Mouse (Mus musculus) lung, embryonic 14.5 days (tissue): ENCODE data around the gene Actl10. TPM values are rescaled to one million over a fixed set of nuclear protein-coding genes. Genes with fewer than 3 reads are reported as not detected.

Experiments
- ATAC-seq: fragments of 200-750 bp; cut with Nextera tagmentation; 2 replicates; pipeline ENCODE4 v1.8.0; 2017; ENCODE audit warnings: mild to moderate bottlenecking, moderate TSS enrichment, moderate library complexity; ENCODE audit not compliant: insufficient read depth
- DNase-seq: peaks from one replicate; pipeline ENCODE4 v3.0.0-alpha.2; 2015
- H3K27ac ChIP-seq: fragments of 300-500 bp; sonication (generic); 2 replicates; pipeline ENCODE4 v1.5.1; 2014; ENCODE audit warnings: low read depth, mild to moderate bottlenecking, moderate library complexity
- H3K27me3 ChIP-seq: fragments of 300-500 bp; sonication (generic); 2 replicates; pipeline ENCODE4 v1.6.1; 2014; ENCODE audit warnings: low read length, control low read depth; ENCODE audit not compliant: insufficient read depth
- H3K36me3 ChIP-seq: fragments of 300-500 bp; sonication (generic); 2 replicates; pipeline ENCODE4 v1.6.1; 2014; ENCODE audit warnings: control low read depth; ENCODE audit not compliant: insufficient read depth
- H3K4me1 ChIP-seq: fragments of 300-500 bp; sonication (generic); 2 replicates; pipeline ENCODE4 v1.6.1; 2014; ENCODE audit warnings: antibody characterized with exemption, control low read depth; ENCODE audit not compliant: insufficient read depth
- H3K4me2 ChIP-seq: fragments of 300-500 bp; sonication (generic); 2 replicates; pipeline ENCODE4 v1.6.1; 2014; ENCODE audit warnings: mild to moderate bottlenecking
- H3K4me3 ChIP-seq: fragments of 300-500 bp; sonication (generic); 2 replicates; pipeline ENCODE4 v1.5.1; 2014; ENCODE audit warnings: low read depth, low read length
- H3K9ac ChIP-seq: fragments of 300-500 bp; sonication (generic); 2 replicates; pipeline ENCODE4 v1.6.1; 2014
- H3K9me3 ChIP-seq: fragments of 300-500 bp; sonication (generic); 2 replicates; pipeline ENCODE4 v1.6.1; 2016; ENCODE audit warnings: low read depth, low read length, control low read depth
- CTCF ChIP-seq: IDR thresholded peaks from 2 replicates; pipeline ENCODE4 v1.5.1; 2016; ENCODE audit warnings: antibody characterized with exemption, low read depth
- WGBS: fragments of 180-500 bp; shearing (Covaris S2); extraction: QIAGEN DNeasy Blood & Tissue Kit; methylation state at CpG from one replicate; pipeline ENCODE4 v1.1.7; 2014; 5-methylcytosine and 5-hydroxymethylcytosine counted together
- polyA plus RNA-seq: library from polyadenylated mRNA; unstranded; fragments of >200 nt; fragmentation: Nextera tagmentation; extraction: Ambion mirVana; gene quantifications from 2 replicates; pipeline ENCODE4 v1.2.1, GENCODE M21; 2014

The Actl10 gene
- polyA plus RNA-seq, 1 experiment from 2014 or later, result 0.36 TPM

DNA sequence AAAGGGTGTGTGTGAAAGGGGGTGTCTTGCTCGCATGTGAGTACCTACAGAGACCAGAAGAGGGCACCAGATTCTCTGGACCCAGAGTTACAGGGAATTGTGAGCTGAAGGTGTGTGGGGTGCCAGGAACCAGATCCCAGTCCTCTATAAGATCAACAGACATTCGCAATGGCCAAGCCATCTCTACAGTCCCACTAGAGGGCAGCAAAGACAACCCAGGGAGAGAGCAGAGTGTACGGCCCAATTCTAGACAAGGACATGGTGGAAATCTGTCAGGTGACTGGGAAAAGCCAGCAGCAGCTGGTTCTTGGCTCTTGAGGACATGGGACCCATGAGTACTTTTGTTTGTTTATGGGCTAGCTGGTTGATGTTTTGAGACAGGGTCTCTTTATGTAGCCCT, 41.4 kb downstream of the Actl10 start:
- Histone ChIP-seq H3K27ac (no peak overlapping the region), H3K9ac (no peak overlapping the region), H3K36me3 (no peaks in the 10 kb centered on the region), H3K9me3 (no peaks in the 10 kb centered on the region; the same call in 1 of the 2 replicates), H3K27me3 (no peaks in the 10 kb centered on the region), H3K4me3 (no peak overlapping the region), H3K4me1 (no peaks in the 10 kb centered on the region), H3K4me2 (no peak overlapping the region)
- DNase-seq (peak; percentile 63), ATAC-seq (peak; percentile 11; the same call in 1 of the 2 replicates)
- TF ChIP-seq CTCF, result peak; percentile 68
- 61% methylated on average over 3 of the region's 3 CpGs for WGBS

DNA sequence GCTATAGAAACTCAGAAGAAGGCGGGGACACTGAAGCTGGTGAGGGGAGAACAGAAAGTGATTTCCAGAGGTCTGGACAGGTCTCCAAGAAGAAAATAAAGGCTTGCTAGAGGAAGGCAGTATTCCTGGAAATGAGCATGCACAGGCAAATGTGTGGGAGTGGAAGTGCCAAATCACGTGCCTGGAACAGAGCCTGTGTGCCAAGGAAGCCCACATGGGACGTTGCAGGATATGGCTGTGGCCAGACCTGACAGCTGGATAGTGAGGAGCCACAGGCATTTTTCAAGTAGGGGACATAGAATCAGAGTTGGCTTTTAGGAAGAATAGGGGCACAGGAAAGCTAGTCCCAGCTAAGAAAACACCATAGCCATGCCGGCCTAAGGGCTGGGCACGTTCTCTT, 44.2 kb downstream of the Actl10 start:
- Histone ChIP-seq H3K4me3 (no peak overlapping the region), H3K36me3 (no peaks in the 10 kb centered on the region), H3K4me1 (no peaks in the 10 kb centered on the region), H3K4me2 (no peak overlapping the region), H3K27ac (no peak overlapping the region), H3K9ac (no peak overlapping the region), H3K9me3 (no peaks in the 10 kb centered on the region; the same call in 1 of the 2 replicates), H3K27me3 (no peaks in the 10 kb centered on the region)
- no peak for ATAC-seq
- no peak for DNase-seq
- 70% methylated on average over 5 of the region's 5 CpGs for WGBS
- TF ChIP-seq CTCF, result no peak

DNA sequence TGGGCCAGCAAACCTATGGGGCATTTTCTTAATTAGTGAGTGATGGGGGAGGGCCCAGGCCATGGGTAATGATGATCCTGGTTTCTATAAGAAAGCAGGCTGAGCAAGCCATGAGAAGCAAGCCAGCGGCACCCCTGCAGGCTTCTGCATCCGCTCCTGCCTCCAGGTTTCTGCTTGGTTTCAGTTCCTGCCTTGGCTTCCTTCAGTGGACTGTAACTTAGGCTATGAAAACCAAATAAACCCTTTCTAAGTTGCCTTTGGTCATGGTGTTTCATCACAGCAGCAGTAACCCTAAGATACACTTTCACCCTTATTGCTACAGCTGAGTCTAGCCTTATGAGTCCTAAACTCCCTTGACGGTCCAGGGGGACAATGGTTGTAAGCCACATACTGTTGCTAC, 45.8 kb downstream of the Actl10 start:
- Histone ChIP-seq H3K4me2 (no peak overlapping the region), H3K4me1 (no peaks in the 10 kb centered on the region), H3K27ac (no peak overlapping the region), H3K4me3 (no peak overlapping the region), H3K9me3 (no peaks in the 10 kb centered on the region; the same call in 1 of the 2 replicates), H3K36me3 (no peaks in the 10 kb centered on the region), H3K9ac (no peak overlapping the region), H3K27me3 (no peaks in the 10 kb centered on the region)
- no peak for TF ChIP-seq CTCF
- 83% methylated on average over 3 of the region's 3 CpGs for WGBS
- ATAC-seq (no peak), DNase-seq (no peak)

DNA sequence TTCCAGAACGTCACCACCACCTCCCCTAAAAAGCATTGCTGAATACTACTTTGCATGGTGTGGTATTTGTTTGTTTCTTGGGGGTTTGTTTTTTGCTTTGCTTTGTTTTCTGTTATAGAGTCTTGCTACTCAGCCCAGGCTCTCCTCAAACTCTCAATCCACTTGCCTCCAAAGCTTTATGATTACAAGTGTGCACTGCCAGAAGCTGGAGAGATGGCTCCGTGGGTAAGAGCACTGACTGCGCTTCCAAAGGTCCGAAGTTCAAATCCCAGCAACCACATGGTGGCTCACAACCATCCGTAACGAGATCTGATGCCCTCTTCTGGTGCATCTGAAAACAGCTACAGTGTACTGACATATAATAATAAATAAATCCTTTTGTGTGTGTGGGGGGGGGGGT, 49.0 kb downstream of the Actl10 start:
- H3K27ac ChIP-seq, result no peak overlapping the region
- 53% methylated on average over 6 of the region's 6 CpGs for WGBS
- TF ChIP-seq CTCF, result no peak
- H3K4me3 ChIP-seq, result no peak overlapping the region
- no peaks in the 10 kb centered on the region for H3K36me3 ChIP-seq
- ATAC-seq (no peak), DNase-seq (no peak)
- no peaks in the 10 kb centered on the region for H3K27me3 ChIP-seq
- no peak overlapping the region for H3K9ac ChIP-seq
- 0 out of 2 replicates have a peak, but pooled peaks cover 4% of the 10 kb centered on the region for H3K4me1 ChIP-seq
- no peaks in the 10 kb centered on the region for H3K9me3 ChIP-seq
- H3K4me2 ChIP-seq, result no peak overlapping the region

DNA sequence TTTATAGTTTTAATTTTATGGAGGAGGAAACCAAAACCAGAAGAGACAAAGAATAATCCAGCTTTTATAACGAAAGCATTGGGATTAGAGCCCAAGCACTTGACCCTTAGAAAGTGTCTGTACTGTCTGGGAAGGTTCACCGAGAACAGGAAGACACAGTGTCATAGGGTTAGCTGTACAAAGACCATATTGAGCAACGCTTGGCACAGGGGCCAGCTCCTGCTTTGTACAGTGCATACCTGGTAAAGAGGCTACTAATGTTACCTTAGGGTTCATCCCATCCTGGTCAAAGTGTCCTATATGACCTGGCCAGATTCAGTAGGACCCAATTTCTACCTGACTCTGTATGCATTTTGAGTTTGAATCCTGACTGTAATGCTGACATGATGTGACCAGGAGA, 49.7 kb downstream of the Actl10 start:
- no peaks in the 10 kb centered on the region for H3K27me3 ChIP-seq
- H3K9me3 ChIP-seq, result no peaks in the 10 kb centered on the region
- no peak overlapping the region for H3K9ac ChIP-seq
- H3K4me3 ChIP-seq, result no peak overlapping the region
- DNase-seq, result no peak
- no peak for TF ChIP-seq CTCF
- H3K4me2 ChIP-seq, result no peak overlapping the region
- H3K27ac ChIP-seq, result no peak overlapping the region
- no peaks in the 10 kb centered on the region for H3K36me3 ChIP-seq
- H3K4me1 ChIP-seq, result 0 out of 2 replicates have a peak, but pooled peaks cover 4% of the 10 kb centered on the region
- WGBS, result 72% methylated on average over 3 of the region's 3 CpGs
- ATAC-seq, result no peak

Other genes with a start within 250 kb of the Actl10 start
- not detected in 2 replicates for gene Bpifb9b, start 244.5 kb upstream of the Actl10 start, polyA plus RNA-seq
- gene Cdk5rap1, start 178.8 kb upstream of the Actl10 start, polyA plus RNA-seq, result 11.2 and 13.1 TPM in 2 replicates
- gene Snta1, start 143.7 kb upstream of the Actl10 start, polyA plus RNA-seq, result 3.8 and 3.9 TPM in 2 replicates
- gene Cbfa2t2, start 115.3 kb upstream of the Actl10 start, polyA plus RNA-seq, result 39.8 and 40.5 TPM in 2 replicates
- 1.2 and 1.4 TPM in 2 replicates for gene 1700003F12Rik, start 4.7 kb upstream of the Actl10 start, polyA plus RNA-seq
- 2.6 and 3.2 TPM in 2 replicates for gene Necab3, start 7.1 kb downstream of the Actl10 start, polyA plus RNA-seq
- gene E2f1, start 18.1 kb downstream of the Actl10 start, polyA plus RNA-seq, result 12.4 and 13.6 TPM in 2 replicates
- gene Pxmp4, start 51.9 kb downstream of the Actl10 start, polyA plus RNA-seq, result 24.1 and 25.9 TPM in 2 replicates
- 1.0 and 1.1 TPM in 2 replicates for gene Zfp341, start 61.5 kb downstream of the Actl10 start, polyA plus RNA-seq
- 0.72 and 0.83 TPM in 2 replicates for gene 4930519P11Rik, start 61.7 kb downstream of the Actl10 start, polyA plus RNA-seq
- 14.9 and 15.0 TPM in 2 replicates for gene Chmp4b, start 99.9 kb downstream of the Actl10 start, polyA plus RNA-seq
- not detected in 2 replicates for gene Gm14214, start 218.3 kb downstream of the Actl10 start, polyA plus RNA-seq
- gene Raly, start 239.3 kb downstream of the Actl10 start, polyA plus RNA-seq, result 64.3 and 72.9 TPM in 2 replicates
- gene a, start 239.6 kb downstream of the Actl10 start, polyA plus RNA-seq, result not detected in 2 replicates